Mouse (Mus musculus) spleen, adult 2 months (tissue): ENCODE measurements around the gene Acsl3.

Experiments
- CTCF ChIP-seq: fragments of 200-500 bp; IDR thresholded peaks from 2 replicates; pipeline ENCODE4 v1.5.1; 2011; ENCODE audit warnings: mild to moderate bottlenecking, inconsistent platforms; ENCODE audit not compliant: insufficient read depth, insufficient read length, insufficient replicate concordance; ENCODE audit errors: extremely low read depth
- POLR2A ChIP-seq: fragments of 200-500 bp; IDR thresholded peaks from 2 replicates; pipeline ENCODE4 v1.6.1; 2011; ENCODE audit warnings: low read depth, low read length, inconsistent platforms

- TF ChIP-seq POLR2A (no peak), CTCF (no peak)
These were observed 37.1 kb downstream of the Acsl3 start for GRCm38 (mm10) chr1:78694503-78695258.
